Mouse (Mus musculus) spleen, adult 12 weeks (tissue): ENCODE data around the gene Prkag1.

Source experiments
- DNase-seq: peaks from one replicate; pipeline ENCODE4 v3.0.0; 2022; ENCODE audit warnings: low spot score

Prkag1 gene

DNA sequence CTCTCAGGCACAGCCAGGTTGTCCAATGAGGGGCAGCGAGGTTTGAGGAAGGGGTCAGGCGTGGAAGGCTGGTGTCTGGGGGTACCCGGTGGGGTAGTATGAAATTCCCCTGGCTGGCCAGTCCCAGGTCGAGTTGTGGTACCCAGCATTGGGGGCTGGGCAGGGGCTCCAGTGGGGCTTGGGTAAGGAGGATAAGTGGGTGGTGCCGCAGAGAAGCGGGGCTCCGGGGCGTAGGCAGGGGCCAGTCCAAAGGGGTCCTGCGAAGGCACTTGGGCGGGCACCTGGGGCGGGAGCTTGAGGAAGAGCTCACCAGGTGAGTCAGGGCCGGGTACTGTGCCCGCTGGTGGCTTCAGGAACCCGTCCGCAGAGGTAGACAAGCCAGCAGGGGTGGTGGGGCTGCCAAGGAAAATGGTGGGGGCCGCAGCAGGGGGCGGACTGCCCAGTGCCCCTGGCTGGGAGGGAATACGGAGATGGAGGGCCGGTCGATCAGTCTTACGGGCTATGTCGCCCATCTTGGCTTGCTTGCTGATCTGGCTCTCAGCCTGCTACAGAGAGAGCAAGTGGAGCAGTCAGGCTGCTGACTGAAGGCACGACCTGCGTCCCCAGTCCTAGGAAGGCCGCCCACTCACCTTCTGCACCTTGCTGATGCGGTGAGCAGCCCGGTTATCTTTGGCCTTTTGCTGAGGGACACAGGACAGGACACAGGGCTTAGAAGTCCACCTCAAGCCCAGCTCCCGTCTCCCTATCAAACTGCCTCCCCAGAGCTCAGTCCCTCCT lies 22.0 kb upstream of the Prkag1 start:
- DNase-seq = no peak

DNA sequence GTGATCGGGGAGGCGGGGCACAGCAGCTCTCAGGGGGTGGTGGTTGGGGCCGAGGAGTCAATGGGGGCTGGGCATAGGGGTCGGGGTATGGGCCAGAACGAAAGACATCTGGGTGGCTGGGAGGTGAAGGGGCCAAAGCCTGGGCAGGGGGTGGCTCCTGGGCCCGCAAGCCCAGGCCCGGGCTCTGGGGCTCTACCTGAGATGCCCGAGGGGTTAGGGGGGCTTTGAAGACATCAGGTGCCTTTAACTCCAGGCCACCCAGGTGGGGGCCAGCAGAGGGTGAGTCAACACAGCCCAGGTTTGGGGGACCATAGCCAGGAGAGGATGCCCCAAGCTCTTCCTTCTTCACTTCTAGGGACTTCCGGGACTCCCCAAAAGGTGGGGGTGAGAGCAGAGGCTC lies 21.4 kb upstream of the Prkag1 start:
- no peak for DNase-seq

DNA sequence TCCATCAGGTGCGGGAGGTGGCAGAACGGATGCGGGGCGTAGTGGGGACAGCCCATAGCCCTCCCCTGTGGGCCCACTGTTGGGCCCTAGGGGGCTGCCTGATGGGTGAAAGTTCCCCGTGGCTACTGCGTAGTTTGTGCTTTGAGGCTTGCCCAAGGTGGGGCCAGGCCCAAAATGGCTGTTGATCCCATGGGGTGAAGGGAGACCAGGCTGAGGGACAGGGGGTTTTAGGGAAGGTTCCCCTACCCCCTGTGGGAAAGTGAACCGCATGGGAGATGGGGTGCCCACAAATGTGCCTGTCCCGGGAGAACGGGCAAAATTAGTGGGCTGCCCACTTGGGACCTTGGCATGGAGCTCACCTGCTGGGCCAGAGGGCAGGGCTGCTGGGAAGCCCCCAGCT lies 20.8 kb upstream of the Prkag1 start:
- DNase-seq = no peak

DNA sequence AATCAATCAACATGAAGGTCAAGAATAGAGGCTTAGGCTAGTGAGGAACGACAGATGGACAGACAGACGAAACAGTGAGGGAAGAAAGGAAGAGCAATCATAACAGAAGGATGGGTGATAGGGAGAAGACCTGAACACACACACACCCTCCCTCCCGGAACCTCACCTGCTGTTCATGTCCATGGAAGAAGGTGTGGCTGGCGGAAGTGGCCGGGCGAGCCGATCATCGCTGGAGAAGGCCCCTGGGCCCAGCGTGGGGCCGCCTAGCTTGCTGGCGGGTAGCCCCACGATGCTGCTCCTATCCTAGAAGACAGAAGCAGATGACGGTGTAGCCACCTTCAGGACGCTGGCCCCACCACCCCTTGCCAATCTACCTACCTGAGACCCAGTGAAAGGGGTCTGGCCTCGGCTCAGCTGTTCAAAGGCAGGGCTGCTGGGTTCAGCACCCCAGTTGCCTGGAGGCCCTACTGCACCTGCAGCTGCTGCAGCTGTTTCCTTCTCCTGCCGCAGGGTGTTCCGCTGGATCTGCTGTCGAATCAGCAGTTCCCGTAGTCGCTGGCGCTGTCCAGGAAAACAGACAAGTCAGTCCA lies 20.0 kb upstream of the Prkag1 start:
- DNase-seq = no peak

DNA sequence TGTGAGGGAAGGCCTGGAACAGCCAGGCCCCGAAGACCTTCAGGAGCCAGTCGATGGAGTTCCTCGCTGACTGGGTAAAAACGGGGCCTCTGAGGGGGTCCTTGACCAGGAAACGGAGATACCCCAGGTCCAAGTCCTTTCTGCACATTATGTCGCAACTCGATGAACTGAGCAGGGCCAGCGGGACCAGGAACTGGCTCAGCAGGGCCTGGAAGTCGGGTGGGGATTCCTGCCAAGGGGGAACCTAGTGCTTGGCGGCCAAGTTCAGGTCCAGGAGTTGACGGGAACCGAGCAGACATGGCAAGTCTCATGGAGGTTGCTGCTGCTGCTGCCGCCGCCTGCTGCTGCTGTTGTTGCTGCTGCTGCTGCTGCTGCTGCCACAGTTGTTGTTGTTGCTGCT lies 19.3 kb upstream of the Prkag1 start:
- no peak for DNase-seq

DNA sequence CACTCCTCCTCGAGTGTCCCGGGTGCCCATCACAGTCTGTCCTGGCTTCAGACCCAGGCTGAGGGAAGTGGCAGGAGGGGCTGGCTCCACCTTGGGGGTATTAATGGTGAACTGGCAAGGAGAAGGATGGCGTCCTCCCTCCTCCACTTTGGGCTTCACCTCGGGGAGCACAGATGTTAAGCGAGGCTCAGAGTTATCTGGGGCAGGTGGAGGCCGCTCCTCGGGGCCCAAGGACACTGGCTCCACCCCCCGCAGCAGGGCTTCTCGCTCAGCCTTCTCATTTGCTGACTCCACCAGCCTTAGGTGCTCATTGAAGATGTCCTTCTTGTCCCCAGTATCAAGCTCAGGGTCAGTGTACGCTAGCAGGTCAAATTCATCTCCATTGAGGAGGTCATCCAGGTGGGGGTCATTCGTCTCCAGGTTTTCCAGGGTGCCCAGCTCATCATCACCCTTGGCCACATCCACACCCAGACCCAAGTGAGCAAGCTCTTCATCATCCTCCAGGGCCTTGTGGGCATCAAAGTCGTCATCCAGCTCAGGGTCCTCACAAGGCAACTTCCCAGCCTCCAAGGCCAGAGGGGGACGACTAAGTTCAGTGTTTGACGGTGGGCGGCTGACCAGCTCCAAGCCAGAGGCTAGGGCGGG lies 18.8 kb upstream of the Prkag1 start:
- DNase-seq = no peak

DNA sequence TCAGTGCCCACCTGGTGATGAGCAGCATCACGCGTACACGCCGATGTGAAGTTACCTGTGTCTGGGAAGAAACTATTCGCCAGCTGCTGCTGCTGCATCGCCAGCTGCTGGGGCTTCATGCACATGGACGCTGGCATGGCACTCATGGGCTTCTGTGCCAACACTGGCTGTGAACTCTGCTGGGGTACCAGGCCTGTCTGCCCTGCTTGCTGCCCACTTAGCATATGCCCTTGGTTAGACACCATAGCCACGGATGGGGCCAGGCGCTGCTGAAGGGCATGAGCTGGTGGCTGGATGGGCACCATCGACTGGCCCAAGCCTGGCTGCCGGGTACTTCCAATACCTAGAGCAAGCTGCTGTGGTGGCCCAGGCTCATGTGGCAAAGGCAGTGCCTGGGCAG lies 17.8 kb upstream of the Prkag1 start:
- no peak for DNase-seq

DNA sequence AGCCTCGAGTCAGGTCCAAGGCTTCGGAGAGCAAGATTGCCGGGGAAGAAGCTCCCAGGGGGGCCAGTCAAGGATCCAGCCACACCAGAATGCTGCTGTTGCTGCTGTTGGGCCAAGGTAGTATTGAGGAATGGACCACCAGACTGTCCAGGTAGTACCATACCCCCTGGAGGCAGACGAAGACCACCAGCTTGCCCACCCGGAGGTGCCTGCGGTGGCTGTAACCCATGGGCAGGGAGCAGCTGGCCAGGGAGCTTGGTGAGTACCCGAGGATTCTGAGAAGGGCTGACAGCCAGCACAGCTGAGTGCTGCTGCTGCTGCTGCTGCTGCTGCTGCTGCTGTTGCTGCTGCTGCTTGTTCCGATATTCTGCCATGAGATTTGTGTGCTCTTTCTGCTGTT lies 14.8 kb upstream of the Prkag1 start:
- DNase-seq = no peak

DNA sequence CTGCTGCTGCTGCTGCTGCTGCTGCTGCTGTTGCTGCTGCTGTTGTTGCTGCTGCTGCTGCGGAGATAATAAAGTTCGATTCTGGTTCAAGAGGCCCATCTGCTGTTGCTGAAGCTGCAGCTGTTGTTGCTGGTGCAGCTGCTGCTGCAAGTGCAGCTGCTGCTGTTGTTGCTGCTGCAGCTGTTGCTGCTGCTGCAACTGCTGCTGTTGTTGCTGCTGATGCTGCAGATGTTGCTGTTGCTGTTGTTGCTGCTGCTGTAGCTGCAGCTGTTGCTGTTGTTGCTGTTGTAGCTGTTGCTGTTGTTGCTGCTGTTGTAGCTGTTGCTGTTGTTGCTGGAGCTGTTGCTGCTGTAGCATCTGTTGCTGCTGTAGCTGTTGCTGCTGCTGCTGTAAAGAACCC lies 13.8 kb upstream of the Prkag1 start:
- DNase-seq = no peak

DNA sequence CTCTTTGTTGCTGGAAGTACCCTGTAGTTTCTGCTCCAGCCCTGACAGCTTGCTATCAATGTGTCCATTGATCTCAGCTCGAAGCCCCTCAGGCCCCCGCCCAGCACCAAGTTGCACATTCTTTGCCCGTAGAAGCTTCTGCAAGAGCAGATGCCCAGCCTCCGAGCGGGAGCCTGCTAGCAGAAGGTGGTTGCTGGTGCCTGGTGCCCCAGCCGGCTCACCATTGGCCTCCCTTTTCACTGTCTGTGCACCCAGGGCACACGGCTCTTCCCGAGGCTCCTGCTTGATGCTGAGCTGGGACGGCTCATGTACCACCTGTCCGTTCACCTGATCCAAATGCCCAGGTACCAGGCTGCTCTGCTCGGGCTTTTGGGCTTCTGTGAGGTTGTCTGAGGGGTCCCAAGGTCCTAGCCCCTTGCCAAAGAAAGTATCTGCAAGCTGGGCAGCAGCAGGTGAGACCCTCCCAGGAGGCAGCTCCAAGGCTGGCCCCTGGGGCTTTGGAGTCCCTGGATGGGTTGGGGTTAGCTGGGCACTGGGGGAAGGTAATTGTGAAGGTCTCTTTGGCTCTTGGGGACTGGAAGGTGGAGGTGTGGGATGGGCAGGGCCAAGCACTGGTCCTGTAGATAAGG lies 12.4 kb upstream of the Prkag1 start:
- no peak for DNase-seq

DNA sequence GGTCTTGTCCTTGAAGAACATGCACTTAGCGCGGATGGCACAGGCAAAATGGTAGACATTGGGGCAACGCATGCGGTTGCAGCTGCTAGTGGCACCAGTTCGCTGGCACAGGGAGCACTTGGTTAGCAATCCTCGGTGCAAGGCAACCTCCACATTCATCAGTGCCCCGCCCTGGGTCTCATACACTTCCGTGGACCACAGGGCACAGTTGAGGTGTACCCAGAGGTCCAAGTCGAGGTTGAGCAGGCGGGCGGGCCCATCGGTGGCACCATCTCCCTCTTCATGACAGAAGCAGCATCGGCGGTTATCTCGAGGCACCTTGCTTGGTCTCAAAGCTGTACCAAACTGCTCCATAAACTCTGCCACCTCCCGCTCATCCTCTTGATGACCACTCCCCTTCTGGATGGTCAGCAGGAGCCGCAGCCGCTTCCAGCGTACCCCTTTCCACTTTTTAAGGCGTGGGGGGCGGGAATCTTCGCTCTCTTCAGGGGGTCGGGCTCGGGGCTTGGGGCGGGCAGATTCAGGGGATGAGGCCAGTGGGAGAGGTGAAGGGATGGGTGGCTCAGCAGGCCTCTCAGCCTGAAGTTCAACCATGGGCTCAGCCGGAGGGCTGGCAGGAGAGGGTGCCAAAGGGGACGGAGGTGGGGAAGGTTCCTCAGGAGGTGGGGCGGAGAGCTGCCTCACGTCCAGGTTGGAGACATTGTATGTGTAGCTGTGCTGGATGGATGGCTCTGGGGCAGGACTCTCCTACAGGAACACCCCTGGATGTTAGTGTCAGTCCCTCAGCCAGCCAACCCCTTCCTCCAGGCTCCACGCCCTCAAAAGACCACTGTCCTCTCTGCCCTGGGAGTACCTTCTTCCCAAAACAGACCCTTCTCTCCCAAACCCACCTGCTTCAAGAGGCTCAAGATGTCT lies 8.6 kb upstream of the Prkag1 start:
- no peak for DNase-seq

DNA sequence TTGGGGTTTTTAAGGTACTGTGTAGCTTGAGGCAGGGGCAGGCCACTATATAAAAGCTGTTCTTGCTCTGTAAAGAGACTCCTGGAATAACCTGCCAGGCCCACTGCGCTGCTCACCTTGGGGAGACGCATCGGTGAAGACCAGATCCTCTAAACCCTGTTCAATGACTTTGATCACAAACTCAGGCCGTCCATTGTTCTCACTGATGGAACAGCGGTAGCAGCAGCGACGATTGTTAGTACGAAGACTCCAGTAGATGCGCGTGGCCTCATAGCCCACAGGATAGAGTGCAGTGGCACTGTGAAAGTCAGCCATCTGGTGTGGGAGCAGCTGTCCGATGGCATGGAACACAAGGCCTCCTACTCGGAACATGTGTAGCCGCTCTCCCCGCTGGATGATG lies 7.8 kb upstream of the Prkag1 start:
- no peak for DNase-seq

DNA sequence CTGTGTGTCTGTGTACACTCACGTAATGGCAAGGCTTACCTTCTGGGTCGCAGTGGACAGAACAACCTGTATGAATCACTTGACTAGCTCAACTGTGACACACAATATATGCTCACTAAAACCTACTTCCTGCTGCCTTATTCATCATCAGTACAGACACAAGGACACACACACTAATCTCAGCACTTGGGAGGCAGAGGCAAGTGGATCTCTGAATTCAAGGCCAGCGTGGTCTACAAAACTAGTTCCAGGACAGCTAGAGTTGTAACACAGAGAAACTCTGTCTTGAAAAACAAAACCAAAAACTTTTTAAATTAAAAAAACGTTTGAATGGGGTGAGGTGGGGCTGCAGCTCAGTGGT lies 6.4 kb upstream of the Prkag1 start:
- DNase-seq = no peak

DNA sequence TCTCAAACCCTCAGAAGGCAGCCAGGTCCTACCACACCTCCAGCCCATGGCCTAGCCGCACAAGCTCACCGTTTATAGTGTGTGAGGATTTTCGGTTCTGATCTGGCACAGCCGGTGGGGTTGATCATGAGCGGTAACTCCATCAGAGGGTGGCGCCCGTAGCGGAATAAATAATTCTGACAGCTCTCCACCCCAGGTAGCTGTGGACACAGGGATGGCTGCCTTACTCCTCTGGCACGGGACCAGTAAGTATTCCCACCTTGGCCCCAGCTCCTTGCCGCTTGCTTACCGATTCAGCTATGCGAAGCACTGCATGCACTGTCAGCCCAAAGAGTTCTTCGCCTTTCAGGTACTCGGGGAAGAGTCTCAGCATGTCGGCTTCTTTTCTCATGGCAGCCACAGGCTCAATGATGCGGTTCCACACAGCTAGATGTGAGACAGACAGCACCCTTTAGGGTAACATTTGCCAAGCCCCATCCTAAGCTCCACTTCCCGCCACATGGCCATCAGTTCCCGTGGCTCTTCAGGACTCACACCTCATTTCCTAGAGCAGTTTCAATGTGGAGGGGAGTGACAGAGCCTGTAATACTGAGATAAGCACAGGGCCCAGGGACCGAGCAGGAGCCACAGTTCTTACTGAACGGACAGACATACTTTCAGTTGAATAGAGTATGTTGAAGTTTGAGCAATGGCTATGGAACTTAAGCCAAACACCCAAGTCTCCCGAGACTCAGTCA lies 5.9 kb upstream of the Prkag1 start:
- DNase-seq = no peak

DNA sequence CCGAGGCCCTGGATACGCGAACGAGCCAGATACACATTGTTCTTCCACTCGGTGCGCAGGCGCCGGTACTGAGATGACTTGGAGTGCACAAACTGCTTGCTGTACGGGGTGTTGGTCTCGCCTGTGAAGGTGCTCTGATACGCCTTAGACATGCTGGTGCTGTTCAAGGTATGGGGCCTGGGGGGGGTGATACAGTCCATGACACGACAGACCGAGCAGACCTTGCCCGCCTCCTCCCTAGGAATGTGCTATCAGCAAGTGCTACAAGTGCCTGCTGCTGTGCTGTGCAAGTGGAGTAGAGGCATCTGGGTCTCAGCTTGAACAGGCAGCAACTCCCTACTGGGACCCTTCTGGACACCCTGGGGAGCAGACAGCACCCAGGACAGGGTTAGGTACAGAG lies 4.0 kb upstream of the Prkag1 start:
- no peak for DNase-seq

DNA sequence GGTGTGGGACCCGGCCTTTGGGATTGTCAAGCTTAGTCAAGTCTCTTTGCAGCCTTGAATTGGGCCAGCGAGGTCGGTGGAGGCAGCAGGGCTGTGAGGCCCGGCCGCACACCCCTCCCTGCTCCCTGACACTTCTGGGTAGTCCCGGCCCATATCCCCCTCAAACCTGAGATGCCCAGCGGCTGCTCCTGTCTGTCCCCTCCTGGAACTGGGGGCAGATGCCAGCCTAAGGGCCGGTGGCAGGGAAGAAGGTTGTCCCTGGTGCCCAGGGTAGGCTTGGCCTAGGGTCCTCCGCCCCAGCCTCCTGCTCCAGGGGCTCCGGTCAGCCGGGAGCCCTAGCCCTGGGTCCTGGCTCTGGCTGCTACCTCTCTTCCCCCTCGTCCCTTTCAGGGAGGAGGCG lies 2.7 kb upstream of the Prkag1 start:
- no peak for DNase-seq

DNA sequence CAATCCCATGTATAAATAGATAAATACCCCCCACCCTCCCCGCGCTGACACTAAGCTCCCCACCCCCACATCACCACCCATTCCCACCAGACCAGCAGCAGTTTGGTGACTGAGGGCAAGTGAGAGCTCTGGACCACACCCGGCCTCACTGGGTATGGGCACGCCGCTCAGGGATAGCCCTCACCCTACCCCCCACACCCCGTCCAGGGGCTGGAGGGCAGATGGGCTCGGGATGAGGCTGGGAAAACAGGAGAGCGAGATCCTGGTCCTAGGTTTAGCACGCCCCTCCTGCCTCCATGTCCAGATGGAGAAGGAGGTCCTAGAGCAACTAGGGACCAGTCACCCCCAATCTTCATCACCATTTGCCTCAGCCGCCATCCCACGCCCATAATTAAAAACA lies 2.0 kb upstream of the Prkag1 start:
- DNase-seq = no peak

DNA sequence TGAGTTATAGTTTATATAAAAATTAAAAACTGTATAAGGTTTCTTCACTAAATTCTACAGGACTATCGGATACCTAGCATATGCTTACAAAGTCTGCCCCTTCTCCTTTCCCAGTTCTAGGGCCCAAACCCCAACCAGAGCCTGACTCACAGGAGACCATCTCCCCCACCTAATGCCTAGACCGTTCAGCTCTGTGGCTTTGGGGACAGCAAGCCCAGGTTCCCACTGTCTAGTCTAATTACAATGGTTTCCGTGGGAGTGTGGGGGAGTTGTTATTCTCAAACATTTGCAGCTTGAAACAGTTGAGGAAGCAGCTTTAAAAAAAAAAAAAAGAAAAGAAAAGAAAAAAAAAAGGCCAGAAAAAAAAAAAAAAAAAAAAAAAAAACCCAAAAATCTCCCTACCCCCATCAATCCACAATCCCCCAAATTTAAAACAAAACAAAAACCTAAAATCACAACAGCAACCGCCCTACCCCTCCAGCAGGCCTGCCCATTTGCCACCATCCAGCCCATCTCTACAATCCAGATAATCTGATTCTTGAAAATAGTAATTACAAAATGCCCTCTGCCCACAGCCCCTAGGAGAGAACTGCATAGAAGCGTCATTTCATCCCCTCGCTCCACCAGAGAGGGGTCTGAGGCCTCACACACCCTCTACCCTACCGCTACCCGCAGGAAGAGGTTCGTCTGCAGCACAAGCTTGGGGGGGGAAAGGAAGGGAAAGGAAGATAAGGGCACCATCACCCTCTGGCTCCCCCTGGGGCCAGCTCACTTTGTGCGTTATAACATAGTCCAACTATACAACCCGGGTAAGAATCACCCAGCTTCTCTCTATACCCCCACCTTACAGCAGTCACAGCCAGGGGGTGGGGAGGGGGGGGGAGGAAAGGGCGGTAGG lies 1.1 kb upstream of the Prkag1 start:
- peak; percentile 49 for DNase-seq

DNA sequence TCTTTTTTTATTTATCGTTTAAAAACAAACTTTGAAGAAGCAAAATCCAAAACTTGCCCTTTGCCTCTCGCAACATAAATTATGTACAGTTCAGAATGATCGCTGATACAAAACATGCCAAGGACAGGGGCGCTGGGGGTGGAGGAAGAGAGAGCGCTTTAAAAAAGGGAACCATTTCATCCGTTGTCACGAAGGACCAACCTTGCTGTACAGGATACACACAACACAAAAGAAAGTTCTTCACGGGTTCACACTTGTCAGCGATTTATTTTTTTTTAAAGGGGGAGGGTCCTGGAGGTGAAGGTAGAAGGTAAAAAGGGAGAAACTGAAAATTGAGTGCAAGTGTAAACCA lies 339 bp upstream of the Prkag1 start:
- no peak for DNase-seq

DNA sequence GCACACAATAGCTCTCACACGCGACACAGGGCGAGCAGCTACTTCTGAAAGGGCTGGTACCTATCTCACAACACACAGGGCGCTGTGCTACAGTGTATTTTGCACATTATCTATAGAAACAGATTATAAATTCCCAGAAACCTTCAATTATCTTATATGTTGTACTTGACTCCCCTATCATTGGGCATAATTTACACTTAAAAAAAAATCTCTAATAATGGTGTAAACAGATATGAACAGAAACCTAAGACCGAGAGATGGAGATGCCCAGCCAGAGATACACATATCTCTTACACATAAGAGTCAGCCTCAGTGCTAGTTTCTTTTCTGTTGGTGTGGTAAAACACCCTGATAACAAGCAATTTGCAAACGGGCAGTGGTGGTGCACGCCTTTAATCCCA lies 3.7 kb downstream of the Prkag1 start:
- no peak for DNase-seq

DNA sequence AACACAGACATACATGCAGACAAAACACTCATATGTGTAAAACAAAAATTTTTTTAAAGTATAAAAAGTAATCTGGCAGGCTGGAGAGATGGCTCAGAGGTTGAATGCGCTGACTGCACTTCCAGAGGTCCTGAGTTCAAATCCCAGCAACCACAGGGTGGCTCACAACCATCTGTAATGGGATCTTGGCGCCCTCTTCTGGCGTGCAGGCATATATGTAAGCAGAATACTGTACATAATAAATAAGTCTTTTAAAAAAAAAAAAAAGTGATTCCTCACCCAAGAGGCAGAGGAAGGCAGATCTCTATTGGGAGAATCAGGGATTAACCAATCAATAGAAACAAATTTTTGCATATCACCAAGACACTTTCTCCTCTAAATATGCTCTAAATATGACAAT lies 7.9 kb downstream of the Prkag1 start:
- no peak for DNase-seq
